Mouse (Mus musculus) large intestine, adult 2 months (tissue): ENCODE measurements around the gene Gm9803. TPM values are rescaled to one million over a fixed set of nuclear protein-coding genes. Genes with fewer than 3 reads are reported as not detected.

Experiments
- DNase-seq: peaks from one replicate; pipeline ENCODE4 v3.0.0-alpha.2; 2012; ENCODE audit warnings: low read depth, low spot score
- WGBS: fragments of 180-500 bp; shearing (Covaris S2); methylation state at CpG from one replicate; pipeline ENCODE4 v1.1.7; 2018; 5-methylcytosine and 5-hydroxymethylcytosine counted together
- polyA plus RNA-seq: library from polyadenylated mRNA; depleted of rRNA; stranded (reverse); fragments of >200 nt; gene quantifications from 2 replicates; pipeline ENCODE4 v1.2.3, GENCODE M21; 2012

The Gm9803 gene
- polyA plus RNA-seq, 1 experiment = 50.4 TPM

GRCm38 (mm10) chr10:43507051-43507450, 16.8 kb upstream of the Gm9803 start:
- no peak for DNase-seq
- whole genome bisulfite sequencing = 72% methylated on average over 4 of the region's 4 CpGs

GRCm38 (mm10) chr10:43509228-43509627, 14.7 kb upstream of the Gm9803 start:
- WGBS = 90% methylated on average over 7 of the region's 7 CpGs
- no peak for DNase-seq

GRCm38 (mm10) chr10:43512976-43513375, 10.9 kb upstream of the Gm9803 start:
- no peak for DNase-seq
- 82% methylated on average over 10 of the region's 10 CpGs for WGBS

GRCm38 (mm10) chr10:43516992-43517660, 6.8 kb upstream of the Gm9803 start:
- 25% methylated on average over 6 of the region's 6 CpGs for WGBS

GRCm38 (mm10) chr10:43517836-43518235, 6.0 kb upstream of the Gm9803 start:
- WGBS = 19% methylated on average over 4 of the region's 4 CpGs
- no peak for DNase-seq

More at GRCm38 (mm10) chr10:43516992-43517660, 6.8 kb upstream of the Gm9803 start:
- no peak for DNase-seq

GRCm38 (mm10) chr10:43518368-43518767, 5.5 kb upstream of the Gm9803 start:
- no peak for DNase-seq
- 42% methylated on average over 12 of the region's 13 CpGs for WGBS

- WGBS = 90% methylated on average over 2 of the region's 2 CpGs
- no peak for DNase-seq
Observed at GRCm38 (mm10) chr10:43519977-43520376, 3.9 kb upstream of the Gm9803 start.

GRCm38 (mm10) chr10:43527283-43528269, 3.7 kb downstream of the Gm9803 start:
- WGBS = 37% methylated on average over 15 of the region's 15 CpGs
- no peak for DNase-seq

- 26% methylated on average over 1 of the region's 1 CpGs for WGBS
- no peak for DNase-seq
Observed at GRCm38 (mm10) chr10:43534382-43534781, 10.5 kb downstream of the Gm9803 start.

GRCm38 (mm10) chr10:43537652-43538051, 13.8 kb downstream of the Gm9803 start:
- DNase-seq = no peak

GRCm38 (mm10) chr10:43538831-43539230, 14.9 kb downstream of the Gm9803 start:
- WGBS = 34% methylated on average over 5 of the region's 5 CpGs
- DNase-seq = no peak

More at GRCm38 (mm10) chr10:43537652-43538051, 13.8 kb downstream of the Gm9803 start:
- 52% methylated on average over 7 of the region's 7 CpGs for WGBS

GRCm38 (mm10) chr10:43539746-43540310, 15.9 kb downstream of the Gm9803 start:
- 4% methylated on average over 12 of the region's 12 CpGs for WGBS
- DNase-seq = no peak

- under 1% methylated on average over 51 of the region's 56 CpGs for WGBS
- no peak for DNase-seq
Observed at GRCm38 (mm10) chr10:43540442-43541152, 16.7 kb downstream of the Gm9803 start, which contains the start of gene 1700021F05Rik. Gene 1700021F05Rik, minus strand, starts transcription at chr10:43540994.

- no peak for DNase-seq
- WGBS = 24% methylated on average over 8 of the region's 8 CpGs
Observed at GRCm38 (mm10) chr10:43541153-43541544, 17.3 kb downstream of the Gm9803 start.

- DNase-seq = no peak
Observed at GRCm38 (mm10) chr10:43549411-43549810, 25.5 kb downstream of the Gm9803 start.

GRCm38 (mm10) chr10:43550923-43551322, 27.0 kb downstream of the Gm9803 start:
- WGBS = 43% methylated on average over 3 of the region's 3 CpGs
- DNase-seq = no peak

More at GRCm38 (mm10) chr10:43549411-43549810, 25.5 kb downstream of the Gm9803 start:
- 45% methylated on average over 5 of the region's 5 CpGs for WGBS

GRCm38 (mm10) chr10:43551388-43551787, 27.5 kb downstream of the Gm9803 start:
- 55% methylated on average over 3 of the region's 3 CpGs for WGBS
- DNase-seq = no peak

- WGBS = 86% methylated on average over 5 of the region's 5 CpGs
Observed at GRCm38 (mm10) chr10:43557630-43558165, 33.8 kb downstream of the Gm9803 start.

GRCm38 (mm10) chr10:43559313-43559712, 35.4 kb downstream of the Gm9803 start:
- WGBS = 80% methylated on average over 11 of the region's 11 CpGs
- DNase-seq = no peak

More at GRCm38 (mm10) chr10:43557630-43558165, 33.8 kb downstream of the Gm9803 start:
- DNase-seq = no peak
